Mouse (Mus musculus): ENCODE results near the gene Ifitm10. TPM values are rescaled to one million over a fixed set of nuclear protein-coding genes. Genes with fewer than 3 reads are reported as not detected.

Ifitm10 gene
- polyA plus RNA-seq, 1 experiment from 2014 or later, result 0.97 TPM

- ATAC-seq (replicated peaks; ENCODE audit: insufficient number of reproducible peaks, low FRiP score, low TSS enrichment, low read depth) (no peak), DNase-seq (ENCODE audit: low spot score) (no peak)
- no peak overlapping the region for H3K4me2 ChIP-seq (ENCODE audit: low read depth, low read length)
- no peaks in the 10 kb centered on the region for H3K27me3 ChIP-seq (ENCODE audit: control insufficient read depth, insufficient read depth, low read length)
- H3K4me1 ChIP-seq (ENCODE audit: control insufficient read depth, insufficient read depth, low read length), result peaks cover 3% of the 10 kb centered on the region; the same call in 1 of the 2 replicates
- no peaks in the 10 kb centered on the region for H3K9me3 ChIP-seq (replicated peaks; ENCODE audit: control insufficient read depth, low read length)
- H3K9ac ChIP-seq (replicated peaks; ENCODE audit: low read length), result no peak overlapping the region
- no peak overlapping the region for H3K4me3 ChIP-seq (ENCODE audit: low read depth, low read length)
- no peaks in the 10 kb centered on the region; the same call in 1 of the 2 replicates for H3K36me3 ChIP-seq (replicated peaks; ENCODE audit: control insufficient read depth, insufficient read depth, low read depth, low read length)
- WGBS, result 91% methylated on average over 2 of the region's 2 CpGs
- no peak overlapping the region for H3K27ac ChIP-seq (replicated peaks; ENCODE audit: low read depth, low read length)
These were observed 15.2 kb upstream of the Ifitm10 start for GRCm38 (mm10) chr7:142388740-142389139.

- H3K9me3 ChIP-seq (replicated peaks; ENCODE audit: control insufficient read depth, low read length), result no peaks in the 10 kb centered on the region
- peaks cover 3% of the 10 kb centered on the region; the same call in 1 of the 2 replicates for H3K4me1 ChIP-seq (ENCODE audit: control insufficient read depth, insufficient read depth, low read length)
- peak overlapping the region; percentile 85 for H3K4me2 ChIP-seq (ENCODE audit: low read depth, low read length)
- no peak overlapping the region for H3K27ac ChIP-seq (replicated peaks; ENCODE audit: low read depth, low read length)
- ATAC-seq (replicated peaks; ENCODE audit: insufficient number of reproducible peaks, low FRiP score, low TSS enrichment, low read depth), result peak; percentile 36
- DNase-seq (ENCODE audit: low spot score), result no peak
- H3K9ac ChIP-seq (replicated peaks; ENCODE audit: low read length), result no peak overlapping the region
- H3K36me3 ChIP-seq (replicated peaks; ENCODE audit: control insufficient read depth, insufficient read depth, low read depth, low read length), result no peaks in the 10 kb centered on the region; the same call in 1 of the 2 replicates
- peak overlapping the region; percentile 84 for H3K4me3 ChIP-seq (ENCODE audit: low read depth, low read length)
- WGBS, result 96% methylated on average over 1 of the region's 1 CpGs
- no peaks in the 10 kb centered on the region for H3K27me3 ChIP-seq (ENCODE audit: control insufficient read depth, insufficient read depth, low read length)
These were observed 14.6 kb upstream of the Ifitm10 start for GRCm38 (mm10) chr7:142388198-142388597.

GRCm38 (mm10) chr7:142387419-142388148 is 14.0 kb upstream of the Ifitm10 start, which contains the start of gene Ctsd:
Gene Ctsd (minus strand): TSS chr7:142388038.
- H3K4me1 ChIP-seq (ENCODE audit: control insufficient read depth, insufficient read depth, low read length), result peaks cover 3% of the 10 kb centered on the region; the same call in 1 of the 2 replicates
- peak within 1 kb of the TSS; percentile 85 for H3K4me2 ChIP-seq (ENCODE audit: low read depth, low read length)
- H3K27me3 ChIP-seq (ENCODE audit: control insufficient read depth, insufficient read depth, low read length), result no peaks in the 10 kb centered on the region
- under 1% methylated on average over 55 of the region's 55 CpGs for WGBS
- peaks cover under 1% of the 10 kb centered on the region; the same call in 1 of the 2 replicates for H3K36me3 ChIP-seq (replicated peaks; ENCODE audit: control insufficient read depth, insufficient read depth, low read depth, low read length)
- DNase-seq (ENCODE audit: low spot score) (peak; percentile 98), ATAC-seq (replicated peaks; ENCODE audit: insufficient number of reproducible peaks, low FRiP score, low TSS enrichment, low read depth) (peak; percentile 93)
- H3K9me3 ChIP-seq (replicated peaks; ENCODE audit: control insufficient read depth, low read length), result no peaks in the 10 kb centered on the region
- H3K9ac ChIP-seq (replicated peaks; ENCODE audit: low read length), result peak within 1 kb of the TSS; percentile 83
- H3K27ac ChIP-seq (replicated peaks; ENCODE audit: low read depth, low read length), result no peak within 1 kb of the TSS; the same call in 1 of the 2 replicates
- peak within 1 kb of the TSS; percentile 84 for H3K4me3 ChIP-seq (ENCODE audit: low read depth, low read length)

- peak overlapping the region; percentile 85 for H3K4me2 ChIP-seq (ENCODE audit: low read depth, low read length)
- H3K4me1 ChIP-seq (ENCODE audit: control insufficient read depth, insufficient read depth, low read length), result peaks cover 3% of the 10 kb centered on the region; the same call in 1 of the 2 replicates
- no peak overlapping the region for H3K27ac ChIP-seq (replicated peaks; ENCODE audit: low read depth, low read length)
- ATAC-seq (replicated peaks; ENCODE audit: insufficient number of reproducible peaks, low FRiP score, low TSS enrichment, low read depth), result no peak
- H3K9me3 ChIP-seq (replicated peaks; ENCODE audit: control insufficient read depth, low read length), result no peaks in the 10 kb centered on the region
- no peaks in the 10 kb centered on the region for H3K27me3 ChIP-seq (ENCODE audit: control insufficient read depth, insufficient read depth, low read length)
- WGBS, result 62% methylated on average over 6 of the region's 6 CpGs
- peak overlapping the region; percentile 83 for H3K9ac ChIP-seq (replicated peaks; ENCODE audit: low read length)
- H3K4me3 ChIP-seq (ENCODE audit: low read depth, low read length), result peak overlapping the region; percentile 84
- DNase-seq (ENCODE audit: low spot score), result no peak
- peaks cover 5% of the 10 kb centered on the region for H3K36me3 ChIP-seq (replicated peaks; ENCODE audit: control insufficient read depth, insufficient read depth, low read depth, low read length)
These were observed 13.2 kb upstream of the Ifitm10 start for GRCm38 (mm10) chr7:142386621-142387201.

GRCm38 (mm10) chr7:142385742-142386403 is 12.3 kb upstream of the Ifitm10 start:
- WGBS, result 90% methylated on average over 3 of the region's 3 CpGs
- Histone ChIP-seq H3K4me3 (ENCODE audit: low read depth, low read length) (no peak overlapping the region), H3K9ac (replicated peaks; ENCODE audit: low read length) (no peak overlapping the region), H3K27ac (replicated peaks; ENCODE audit: low read depth, low read length) (no peak overlapping the region), H3K9me3 (replicated peaks; ENCODE audit: control insufficient read depth, low read length) (no peaks in the 10 kb centered on the region), H3K36me3 (replicated peaks; ENCODE audit: control insufficient read depth, insufficient read depth, low read depth, low read length) (peaks cover 5% of the 10 kb centered on the region), H3K4me2 (ENCODE audit: low read depth, low read length) (peak overlapping the region; percentile 16; the same call in 1 of the 2 replicates), H3K27me3 (ENCODE audit: control insufficient read depth, insufficient read depth, low read length) (no peaks in the 10 kb centered on the region), H3K4me1 (ENCODE audit: control insufficient read depth, insufficient read depth, low read length) (peaks cover 3% of the 10 kb centered on the region; the same call in 1 of the 2 replicates)
- ATAC-seq (replicated peaks; ENCODE audit: insufficient number of reproducible peaks, low FRiP score, low TSS enrichment, low read depth) (no peak), DNase-seq (ENCODE audit: low spot score) (no peak)

DNA sequence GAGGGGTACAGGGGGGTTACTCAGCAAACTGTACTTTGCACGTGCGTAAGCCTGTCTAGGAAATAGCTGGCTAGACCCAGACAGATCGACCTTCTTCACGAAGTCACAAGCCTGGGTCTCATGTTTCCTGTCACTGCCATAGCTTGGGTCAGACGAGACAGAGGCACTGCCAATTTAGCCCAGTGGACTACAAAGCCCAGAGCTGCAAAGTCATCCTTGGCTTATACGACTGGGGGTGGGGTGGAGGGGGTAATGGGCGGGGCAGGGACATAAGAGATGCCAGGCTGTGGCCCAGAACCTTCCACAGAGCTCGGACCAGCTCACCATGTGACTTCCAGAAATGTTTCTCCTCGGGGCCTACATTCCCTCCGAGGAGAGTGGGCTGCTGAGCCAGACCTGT is 10.8 kb upstream of the Ifitm10 start:
- H3K4me3 ChIP-seq (ENCODE audit: low read depth, low read length), result no peak overlapping the region
- H3K36me3 ChIP-seq (replicated peaks; ENCODE audit: control insufficient read depth, insufficient read depth, low read depth, low read length), result peaks cover 10% of the 10 kb centered on the region
- no peaks in the 10 kb centered on the region for H3K9me3 ChIP-seq (replicated peaks; ENCODE audit: control insufficient read depth, low read length)
- H3K9ac ChIP-seq (replicated peaks; ENCODE audit: low read length), result no peak overlapping the region
- DNase-seq (ENCODE audit: low spot score) (no peak), ATAC-seq (replicated peaks; ENCODE audit: insufficient number of reproducible peaks, low FRiP score, low TSS enrichment, low read depth) (no peak)
- 84% methylated on average over 10 of the region's 10 CpGs for WGBS
- H3K4me1 ChIP-seq (ENCODE audit: control insufficient read depth, insufficient read depth, low read length), result peaks cover 3% of the 10 kb centered on the region; the same call in 1 of the 2 replicates
- H3K27me3 ChIP-seq (ENCODE audit: control insufficient read depth, insufficient read depth, low read length), result no peaks in the 10 kb centered on the region
- H3K27ac ChIP-seq (replicated peaks; ENCODE audit: low read depth, low read length), result no peak overlapping the region
- H3K4me2 ChIP-seq (ENCODE audit: low read depth, low read length), result no peak overlapping the region

DNA sequence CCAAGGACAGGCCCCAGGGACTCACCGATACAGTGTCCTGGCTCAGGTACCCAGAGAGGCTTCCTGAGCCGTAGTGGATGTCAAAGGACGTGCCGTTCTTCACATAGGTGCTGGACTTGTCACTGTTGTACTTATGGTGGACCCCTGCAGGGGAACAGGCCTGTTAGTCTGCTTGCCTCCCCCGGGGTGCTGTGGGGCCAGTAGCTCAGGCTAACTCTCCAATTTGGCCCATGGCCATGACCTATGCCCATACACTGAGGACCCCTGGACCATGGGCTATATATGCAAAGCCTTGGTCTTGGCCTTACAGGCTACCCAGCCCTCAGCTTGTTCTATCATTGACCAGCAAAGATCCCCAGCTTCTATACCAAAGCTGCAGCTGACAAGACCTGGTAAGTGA is 9.0 kb upstream of the Ifitm10 start, which contains the start of gene Gm49369:
Gm49369 (minus strand) TSS at position 101 of the 400 bp plus-strand sequence.
- peaks cover 3% of the 10 kb centered on the region; the same call in 1 of the 2 replicates for H3K4me1 ChIP-seq (ENCODE audit: control insufficient read depth, insufficient read depth, low read length)
- H3K9ac ChIP-seq (replicated peaks; ENCODE audit: low read length), result no peak within 1 kb of the TSS
- no peak within 1 kb of the TSS for H3K4me2 ChIP-seq (ENCODE audit: low read depth, low read length)
- no peak within 1 kb of the TSS for H3K4me3 ChIP-seq (ENCODE audit: low read depth, low read length)
- WGBS, result 97% methylated on average over 5 of the region's 5 CpGs
- peaks cover 10% of the 10 kb centered on the region for H3K36me3 ChIP-seq (replicated peaks; ENCODE audit: control insufficient read depth, insufficient read depth, low read depth, low read length)
- no peak within 1 kb of the TSS for H3K27ac ChIP-seq (replicated peaks; ENCODE audit: low read depth, low read length)
- H3K27me3 ChIP-seq (ENCODE audit: control insufficient read depth, insufficient read depth, low read length), result no peaks in the 10 kb centered on the region
- H3K9me3 ChIP-seq (replicated peaks; ENCODE audit: control insufficient read depth, low read length), result no peaks in the 10 kb centered on the region
- ATAC-seq (replicated peaks; ENCODE audit: insufficient number of reproducible peaks, low FRiP score, low TSS enrichment, low read depth), result no peak
- DNase-seq (ENCODE audit: low spot score), result no peak

Measured in embryonic facial prominence, embryonic 11.5 days (tissue).